Mouse (Mus musculus): Measurements from ENCODE around the gene Med12. TPM values are rescaled to one million over a fixed set of nuclear protein-coding genes. Genes with fewer than 3 reads are reported as not detected.

Med12 gene
- polyA plus RNA-seq, 1 experiment from 2014 or later: 38.9 TPM

DNA sequence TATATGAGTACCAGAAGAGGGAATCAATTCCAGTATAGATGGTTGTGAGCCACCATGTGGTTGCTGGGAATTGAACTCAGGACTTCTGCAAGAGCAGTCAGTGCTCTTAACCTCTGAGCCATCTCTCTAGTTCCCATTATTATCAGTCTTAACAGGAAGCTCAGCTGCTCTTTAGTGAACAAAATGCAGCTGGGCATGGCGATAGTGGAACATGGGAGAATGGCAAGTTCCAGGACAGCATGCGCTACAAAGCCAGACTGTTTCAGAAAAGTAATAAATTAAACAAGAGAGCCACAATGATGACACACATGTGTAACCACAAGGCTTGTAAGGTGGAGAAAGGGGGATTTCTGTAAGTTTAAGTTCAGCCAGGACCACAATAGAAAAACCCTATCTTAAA, 71.6 kb downstream of the Med12 start:
- Histone ChIP-seq H3K36me3 (no peaks in the 10 kb centered on the region), H3K9ac (no peak overlapping the region), H3K4me2 (replicated peaks) (no peak overlapping the region), H3K27me3 (no peaks in the 10 kb centered on the region), H3K27ac (no peak overlapping the region), H3K4me1 (no peaks in the 10 kb centered on the region), H3K9me3 (replicated peaks) (no peaks in the 10 kb centered on the region), H3K4me3 (no peak overlapping the region)
- ATAC-seq (ENCODE audit: low FRiP score): no peak
- 84% methylated on average over 2 of the region's 2 CpGs for WGBS

DNA sequence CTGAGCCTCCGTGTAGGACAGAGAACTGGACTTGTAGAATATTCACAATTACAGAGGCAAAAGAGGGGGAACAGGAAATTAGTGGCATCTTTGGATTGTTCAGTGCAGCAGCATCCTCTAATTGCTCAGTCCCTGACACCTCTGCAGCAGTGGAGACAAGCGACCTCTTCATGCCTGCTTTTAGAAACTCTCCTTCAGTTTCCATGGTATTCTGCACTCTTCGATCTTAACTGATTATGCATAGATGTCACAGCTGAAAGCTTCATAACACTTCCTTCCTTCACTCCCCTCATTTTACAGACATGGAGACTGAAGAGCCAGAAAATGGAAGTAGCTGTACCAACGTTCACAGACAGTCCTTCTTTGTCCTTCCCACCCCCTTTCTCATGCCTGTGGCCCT, 72.6 kb downstream of the Med12 start:
- Histone ChIP-seq H3K9ac (no peak overlapping the region), H3K9me3 (replicated peaks) (no peaks in the 10 kb centered on the region), H3K4me3 (no peak overlapping the region), H3K27me3 (no peaks in the 10 kb centered on the region), H3K36me3 (no peaks in the 10 kb centered on the region), H3K27ac (no peak overlapping the region), H3K4me2 (replicated peaks) (no peak overlapping the region), H3K4me1 (no peaks in the 10 kb centered on the region)
- WGBS: 67% methylated on average over 4 of the region's 4 CpGs
- no peak for ATAC-seq (ENCODE audit: low FRiP score)

Other genes with a start within 250 kb of the Med12 start
- 0.12 and 0.21 TPM in 2 replicates for gene Tex11, start 214.4 kb upstream of the Med12 start, polyA plus RNA-seq (2016; fragmentation: Nextera tagmentation; extraction: Ambion mirVana)
- 0.71 and 0.82 TPM in 2 replicates for gene Slc7a3, start 188.0 kb upstream of the Med12 start, polyA plus RNA-seq (2016; fragmentation: Nextera tagmentation; extraction: Ambion mirVana)
- 53.3 and 57.5 TPM in 2 replicates for gene Snx12, start 51.5 kb upstream of the Med12 start, polyA plus RNA-seq (2016; fragmentation: Nextera tagmentation; extraction: Ambion mirVana)
- gene Foxo4, start 19.5 kb upstream of the Med12 start, polyA plus RNA-seq (2016; fragmentation: Nextera tagmentation; extraction: Ambion mirVana): 1.8 and 2.4 TPM in 2 replicates
- not detected in 2 replicates for gene Gm614, start 10.0 kb upstream of the Med12 start, polyA plus RNA-seq (2016; fragmentation: Nextera tagmentation; extraction: Ambion mirVana)
- gene Il2rg, start 5.8 kb upstream of the Med12 start, polyA plus RNA-seq (2016; fragmentation: Nextera tagmentation; extraction: Ambion mirVana): 3.5 and 4.0 TPM in 2 replicates
- gene Gm20489, start 5.0 kb upstream of the Med12 start, polyA plus RNA-seq (2016; fragmentation: Nextera tagmentation; extraction: Ambion mirVana): not detected in 2 replicates
- gene Nlgn3, start 25.1 kb downstream of the Med12 start, polyA plus RNA-seq (2016; fragmentation: Nextera tagmentation; extraction: Ambion mirVana): 37.0 and 44.6 TPM in 2 replicates
- 0.22 and 0.60 TPM in 2 replicates for gene Gjb1, start 102.3 kb downstream of the Med12 start, polyA plus RNA-seq (2016; fragmentation: Nextera tagmentation; extraction: Ambion mirVana)
- 43.5 and 52.6 TPM in 2 replicates for gene Zmym3, start 146.8 kb downstream of the Med12 start, polyA plus RNA-seq (2016; fragmentation: Nextera tagmentation; extraction: Ambion mirVana)
- gene Nono, start 155.3 kb downstream of the Med12 start, polyA plus RNA-seq (2016; fragmentation: Nextera tagmentation; extraction: Ambion mirVana): 502 and 525 TPM in 2 replicates
- gene Itgb1bp2, start 175.1 kb downstream of the Med12 start, polyA plus RNA-seq (2016; fragmentation: Nextera tagmentation; extraction: Ambion mirVana): 3.7 and 7.5 TPM in 2 replicates